Mouse (Mus musculus) C2C12 (cell line): ENCODE data around the gene Kcnk13.

Experiments
- CEBPB ChIP-seq: IDR thresholded peaks from one replicate; pipeline ENCODE4 v1.6.1; 2011; ENCODE audit warnings: low read depth, mild to moderate bottlenecking, control low read depth, moderate library complexity
- CTCF ChIP-seq: IDR thresholded peaks from one replicate; pipeline ENCODE4 v1.5.1; 2011; ENCODE audit not compliant: control insufficient read depth, insufficient read depth, insufficient read length
- FOSL1 ChIP-seq: IDR thresholded peaks from one replicate; pipeline ENCODE4 v1.8.0; 2011; ENCODE audit warnings: mild to moderate bottlenecking, low read length; ENCODE audit not compliant: poor library complexity, insufficient read depth, severe bottlenecking
- MAX ChIP-seq: IDR thresholded peaks from one replicate; pipeline ENCODE4 v1.6.1; 2011; ENCODE audit warnings: mild to moderate bottlenecking, control low read depth
- MYOD1 ChIP-seq: IDR thresholded peaks from one replicate; pipeline ENCODE4 v1.6.1; 2011; ENCODE audit warnings: low read depth; ENCODE audit not compliant: control insufficient read depth, insufficient read length
- MYOG ChIP-seq: IDR thresholded peaks from one replicate; pipeline ENCODE4 v1.6.1; 2011; ENCODE audit not compliant: control insufficient read depth, insufficient read length; ENCODE audit errors: extremely low read depth
- USF1 ChIP-seq: IDR thresholded peaks from one replicate; pipeline ENCODE4 v1.6.1; 2011; ENCODE audit warnings: low read depth, mild to moderate bottlenecking, control low read depth, moderate library complexity

GRCm38 (mm10) chr12:100089265-100089664, 125.0 kb downstream of the Kcnk13 start:
- TF ChIP-seq CTCF (no peak), MYOD1 (no peak), CEBPB (no peak), USF1 (no peak), MYOG (no peak), FOSL1 (no peak), MAX (no peak)
